Mouse (Mus musculus) heart, embryonic 15.5 days (tissue): Measurements from ENCODE around the gene Fis1. TPM values are rescaled to one million over a fixed set of nuclear protein-coding genes. Genes with fewer than 3 reads are reported as not detected.

Experiments
- ATAC-seq: fragments of 200-750 bp; cut with Nextera tagmentation; replicated peaks from 2 replicates; pipeline ENCODE4 v1.8.0; 2017; ENCODE audit warnings: low read depth, moderate TSS enrichment; ENCODE audit not compliant: insufficient number of reproducible peaks, insufficient read depth, low FRiP score
- H3K27ac ChIP-seq: fragments of 300-500 bp; sonication (generic); 2 replicates; pipeline ENCODE4 v1.5.1; 2015; ENCODE audit warnings: mild to moderate bottlenecking, inconsistent platforms
- H3K27me3 ChIP-seq: fragments of 300-500 bp; sonication (generic); 2 replicates; pipeline ENCODE4 v1.6.1; 2015; ENCODE audit warnings: inconsistent platforms
- H3K36me3 ChIP-seq: fragments of 300-500 bp; sonication (generic); 2 replicates; pipeline ENCODE4 v1.6.1; 2015; ENCODE audit warnings: mild to moderate bottlenecking, inconsistent platforms
- H3K4me1 ChIP-seq: fragments of 300-500 bp; sonication (generic); replicated peaks from 2 replicates; pipeline ENCODE4 v1.6.1; 2015; ENCODE audit warnings: inconsistent platforms
- H3K4me2 ChIP-seq: fragments of 300-500 bp; sonication (generic); 2 replicates; pipeline ENCODE4 v1.6.1; 2015; ENCODE audit warnings: inconsistent platforms, mild to moderate bottlenecking, moderate library complexity
- H3K4me3 ChIP-seq: fragments of 300-500 bp; sonication (generic); 2 replicates; pipeline ENCODE4 v1.5.1; 2015; ENCODE audit warnings: mild to moderate bottlenecking, inconsistent platforms
- H3K9ac ChIP-seq: fragments of 300-500 bp; sonication (generic); 2 replicates; pipeline ENCODE4 v1.6.1; 2015; ENCODE audit warnings: mild to moderate bottlenecking, inconsistent platforms
- H3K9me3 ChIP-seq: fragments of 300-500 bp; sonication (generic); replicated peaks from 2 replicates; pipeline ENCODE4 v1.6.1; 2016; ENCODE audit warnings: inconsistent platforms
- WGBS: fragments of 180-500 bp; shearing (Covaris S2); methylation state at CpG from one replicate; pipeline ENCODE4 v1.1.7; 2015; ENCODE audit warnings: mixed read lengths; 5-methylcytosine and 5-hydroxymethylcytosine counted together
- polyA plus RNA-seq: library from polyadenylated mRNA; unstranded; fragments of >200 nt; fragmentation: Nextera tagmentation; extraction: Ambion mirVana; gene quantifications from 2 replicates; pipeline ENCODE4 v1.2.1, GENCODE M21; 2015

Gene Fis1
- polyA plus RNA-seq, 1 experiment from 2014 or later, result 221 TPM

DNA sequence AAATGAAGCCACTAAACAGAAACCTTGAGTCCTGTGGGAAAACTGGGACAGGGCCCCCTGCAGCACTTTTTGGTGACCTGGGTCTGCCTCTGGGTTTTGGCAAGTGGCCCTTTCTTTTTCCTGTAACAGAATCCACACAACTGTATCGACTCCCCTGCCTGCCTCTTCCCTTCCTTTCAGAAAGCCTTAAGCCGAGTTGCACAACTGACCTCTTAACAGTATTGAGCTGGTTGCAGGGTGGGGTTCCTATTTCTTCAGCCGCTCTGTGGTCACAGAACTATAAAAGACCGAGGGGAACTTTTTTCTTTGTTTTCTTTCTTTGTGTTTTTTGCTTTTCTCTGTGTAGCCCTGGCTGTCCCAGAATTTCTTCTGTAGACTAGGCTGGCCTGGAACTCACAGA is 24.7 kb downstream of the Fis1 start:
- WGBS, result 72% methylated on average over 4 of the region's 4 CpGs
- Histone ChIP-seq H3K27me3 (no peaks in the 10 kb centered on the region), H3K36me3 (peaks cover 17% of the 10 kb centered on the region), H3K4me2 (no peak overlapping the region), H3K9me3 (no peaks in the 10 kb centered on the region), H3K9ac (no peak overlapping the region), H3K27ac (no peak overlapping the region), H3K4me1 (0 out of 2 replicates have a peak, but pooled peaks cover 2% of the 10 kb centered on the region), H3K4me3 (no peak overlapping the region)
- no peak for ATAC-seq

DNA sequence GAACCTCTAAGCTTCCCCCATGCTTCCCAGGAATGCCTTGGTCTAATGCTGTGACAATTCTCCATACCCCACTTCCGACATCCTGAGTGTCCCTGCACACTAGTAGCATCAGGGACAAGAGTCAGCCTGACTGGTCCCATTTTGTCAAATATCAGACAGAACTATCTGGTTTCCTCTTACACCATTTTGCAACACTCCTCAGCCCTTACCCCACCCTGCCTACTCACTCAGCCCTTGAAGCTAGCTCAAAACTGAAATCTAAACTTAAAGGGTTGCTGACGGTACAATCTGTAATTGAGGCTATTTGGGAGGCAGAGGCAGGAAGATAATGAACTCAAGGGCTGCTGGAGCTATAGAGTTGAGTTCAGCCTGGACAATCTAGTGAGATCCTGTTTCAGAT is 26.7 kb downstream of the Fis1 start:
- H3K9me3 ChIP-seq, result no peaks in the 10 kb centered on the region
- H3K4me1 ChIP-seq, result 0 out of 2 replicates have a peak, but pooled peaks cover 2% of the 10 kb centered on the region
- H3K27ac ChIP-seq, result no peak overlapping the region
- no peak overlapping the region for H3K4me2 ChIP-seq
- ATAC-seq, result no peak
- peaks cover 17% of the 10 kb centered on the region for H3K36me3 ChIP-seq
- H3K9ac ChIP-seq, result no peak overlapping the region
- H3K27me3 ChIP-seq, result no peaks in the 10 kb centered on the region
- 78% methylated on average over 2 of the region's 2 CpGs for WGBS
- H3K4me3 ChIP-seq, result no peak overlapping the region

DNA sequence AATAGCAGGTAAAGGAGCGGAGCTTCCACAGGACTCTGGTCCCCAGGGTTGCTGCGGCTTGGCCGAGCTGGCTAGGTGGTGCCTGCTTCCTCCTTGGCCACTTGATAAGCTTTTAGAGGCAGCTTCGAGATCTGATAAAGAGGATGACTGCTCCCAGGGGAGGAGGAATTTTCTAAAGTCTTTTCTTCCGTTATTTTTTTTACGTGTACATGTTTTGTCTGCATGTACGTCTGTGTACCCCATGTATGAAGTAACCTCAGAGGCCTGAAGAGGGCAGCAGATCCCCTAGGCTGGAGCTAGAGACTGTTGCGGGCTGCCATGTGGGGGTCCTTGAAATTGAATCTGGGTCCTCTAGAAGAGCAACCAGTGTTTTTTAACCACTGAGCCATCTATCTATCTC is 27.9 kb downstream of the Fis1 start:
- no peaks in the 10 kb centered on the region for H3K9me3 ChIP-seq
- 88% methylated on average over 8 of the region's 8 CpGs for WGBS
- H3K4me1 ChIP-seq, result peaks cover 7% of the 10 kb centered on the region
- H3K27ac ChIP-seq, result no peak overlapping the region
- H3K4me3 ChIP-seq, result no peak overlapping the region
- no peak for ATAC-seq
- H3K9ac ChIP-seq, result no peak overlapping the region
- H3K36me3 ChIP-seq, result peaks cover 17% of the 10 kb centered on the region
- H3K27me3 ChIP-seq, result no peaks in the 10 kb centered on the region
- no peak overlapping the region for H3K4me2 ChIP-seq

DNA sequence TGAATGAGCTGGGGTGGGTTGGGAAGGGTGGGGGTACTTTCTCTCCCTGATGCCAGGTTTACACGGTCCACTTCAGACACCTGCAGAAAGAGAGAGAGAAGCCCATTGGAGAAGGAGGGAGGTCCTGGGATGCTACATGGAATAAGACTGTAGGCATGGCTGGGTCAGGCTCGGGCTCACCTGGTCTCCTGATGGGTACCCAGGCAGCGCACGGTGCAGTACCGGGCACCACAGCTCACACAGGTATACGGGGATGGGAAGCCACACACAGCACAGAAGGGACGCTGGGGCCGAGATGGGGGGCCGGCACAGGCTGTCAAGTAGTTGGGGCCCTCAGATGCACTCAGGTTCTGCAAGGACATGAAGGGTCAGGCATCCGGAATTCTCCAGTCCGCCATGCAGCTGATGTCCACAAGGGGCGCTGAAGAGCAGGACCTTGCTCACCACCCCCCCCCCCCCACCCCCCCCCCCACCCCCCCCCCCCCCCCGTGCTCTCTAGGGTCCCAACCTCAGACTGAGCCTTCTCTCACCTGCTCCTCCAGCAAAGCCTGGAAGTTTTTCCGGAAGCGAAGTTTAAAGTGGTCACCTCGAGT is 29.4 kb downstream of the Fis1 start:
- peaks cover 13% of the 10 kb centered on the region for H3K4me1 ChIP-seq
- no peak overlapping the region for H3K27ac ChIP-seq
- ATAC-seq, result no peak
- no peak overlapping the region for H3K4me2 ChIP-seq
- H3K4me3 ChIP-seq, result no peak overlapping the region
- 45% methylated on average over 16 of the region's 16 CpGs for WGBS
- H3K9ac ChIP-seq, result no peak overlapping the region
- H3K9me3 ChIP-seq, result no peaks in the 10 kb centered on the region
- H3K27me3 ChIP-seq, result no peaks in the 10 kb centered on the region
- peaks cover 17% of the 10 kb centered on the region for H3K36me3 ChIP-seq

DNA sequence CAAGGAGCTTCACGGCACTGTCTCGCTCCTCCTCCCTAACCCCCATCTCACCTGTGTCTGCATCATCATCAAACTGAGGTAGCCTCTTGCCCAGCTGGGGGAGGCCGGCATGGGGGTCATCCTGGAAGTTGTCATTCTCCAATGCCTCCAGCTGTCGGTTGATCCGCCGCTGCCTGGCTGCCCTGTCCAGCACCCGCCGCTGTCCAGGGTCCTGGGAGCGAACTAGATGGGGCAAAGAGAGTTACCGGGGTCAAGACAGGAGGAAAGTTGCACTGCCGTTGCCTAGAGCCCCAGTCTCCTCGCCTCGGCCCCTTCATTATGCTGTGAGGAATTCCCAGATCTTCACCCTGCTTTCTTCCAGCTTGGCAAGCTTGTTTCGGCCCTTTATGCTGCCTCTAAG is 31.8 kb downstream of the Fis1 start:
- no peak overlapping the region for H3K9ac ChIP-seq
- 53% methylated on average over 14 of the region's 14 CpGs for WGBS
- H3K27me3 ChIP-seq, result no peaks in the 10 kb centered on the region
- H3K4me3 ChIP-seq, result no peak overlapping the region
- no peak overlapping the region for H3K4me2 ChIP-seq
- no peak for ATAC-seq
- no peak overlapping the region for H3K27ac ChIP-seq
- peaks cover 23% of the 10 kb centered on the region for H3K4me1 ChIP-seq
- H3K36me3 ChIP-seq, result peaks cover 20% of the 10 kb centered on the region
- H3K9me3 ChIP-seq, result no peaks in the 10 kb centered on the region

DNA sequence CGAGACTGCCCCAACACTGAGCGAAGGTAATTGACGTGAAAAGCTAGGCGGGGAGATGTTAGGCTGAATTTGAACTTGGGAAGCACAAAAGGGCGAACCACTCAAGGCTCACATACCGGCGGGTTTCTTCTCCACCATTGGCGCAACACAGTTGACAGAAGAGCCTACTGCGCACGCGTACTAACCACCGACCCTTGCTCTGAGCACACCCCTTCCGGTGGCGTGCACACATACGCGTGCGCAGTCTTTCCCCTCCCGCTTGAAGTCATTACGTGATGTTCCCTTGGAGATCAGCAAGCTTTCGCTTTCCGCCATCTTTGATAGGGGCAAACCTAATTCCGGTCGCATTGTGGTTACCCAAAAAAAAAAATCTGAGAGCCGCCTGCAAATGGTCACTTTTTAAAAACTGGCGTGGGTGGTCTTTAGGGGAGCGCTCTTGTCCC is 33.6 kb downstream of the Fis1 start, which contains the start of gene Plod3:
Gene Plod3, plus strand, starts transcription at position 325 of the 443 bp plus-strand sequence.
- H3K4me1 ChIP-seq, result peaks cover 23% of the 10 kb centered on the region
- WGBS, result under 1% methylated on average over 26 of the region's 26 CpGs
- peak; percentile 95 for ATAC-seq
- peak within 1 kb of the TSS; percentile 90 for H3K4me2 ChIP-seq
- H3K27ac ChIP-seq, result peak within 1 kb of the TSS; percentile 87
- H3K9ac ChIP-seq, result peak within 1 kb of the TSS; percentile 93
- no peaks in the 10 kb centered on the region for H3K9me3 ChIP-seq
- H3K36me3 ChIP-seq, result peaks cover 28% of the 10 kb centered on the region
- peak within 1 kb of the TSS; percentile 84 for H3K4me3 ChIP-seq
- no peaks in the 10 kb centered on the region for H3K27me3 ChIP-seq

DNA sequence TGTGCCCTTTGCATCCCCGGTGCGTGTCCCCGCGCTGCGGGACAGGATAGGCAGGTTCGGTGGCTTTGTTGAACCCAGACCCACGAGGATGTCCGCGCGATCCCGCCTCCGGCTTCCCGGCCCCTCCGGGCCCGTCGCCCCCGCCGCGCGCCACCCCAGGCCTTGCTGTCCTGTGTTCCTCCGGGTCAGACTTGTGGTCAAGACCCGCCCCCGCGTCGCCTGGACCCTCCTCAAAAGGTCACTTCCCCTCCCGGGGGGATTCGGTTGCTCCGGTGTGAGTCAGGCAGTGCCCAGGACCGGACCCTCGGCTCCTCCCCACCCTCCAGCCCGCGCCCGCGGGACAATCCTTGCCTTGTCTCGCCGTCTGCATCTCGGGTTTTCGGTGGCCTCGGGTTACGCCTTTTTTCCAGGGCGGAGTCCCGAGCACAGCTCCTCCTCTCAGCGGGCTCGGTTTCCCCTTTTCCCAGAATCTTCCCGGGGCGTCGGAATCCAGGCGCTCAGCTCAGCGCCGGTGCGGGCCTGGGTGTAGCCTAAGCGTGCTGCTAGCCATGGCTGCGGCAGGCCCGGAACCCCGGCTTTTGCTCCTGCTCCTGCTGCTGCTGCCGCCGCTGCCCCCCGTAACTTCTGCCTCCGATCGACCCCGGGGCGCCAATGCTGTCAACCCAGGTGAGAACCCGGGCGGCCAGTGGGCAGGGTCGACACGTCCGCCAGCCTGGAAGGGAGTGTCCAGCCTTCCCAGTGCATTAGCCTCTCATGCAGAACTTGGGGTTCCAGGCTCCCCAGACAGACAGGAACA is 34.3 kb downstream of the Fis1 start:
- Histone ChIP-seq H3K36me3 (peaks cover 28% of the 10 kb centered on the region), H3K4me2 (peak overlapping the region; percentile 90), H3K9ac (peak overlapping the region; percentile 93), H3K9me3 (no peaks in the 10 kb centered on the region), H3K27ac (peak overlapping the region; percentile 87), H3K4me1 (peaks cover 22% of the 10 kb centered on the region), H3K27me3 (no peaks in the 10 kb centered on the region), H3K4me3 (peak overlapping the region; percentile 84)
- WGBS, result under 1% methylated on average over 67 of the region's 67 CpGs
- ATAC-seq, result peak; percentile 68

DNA sequence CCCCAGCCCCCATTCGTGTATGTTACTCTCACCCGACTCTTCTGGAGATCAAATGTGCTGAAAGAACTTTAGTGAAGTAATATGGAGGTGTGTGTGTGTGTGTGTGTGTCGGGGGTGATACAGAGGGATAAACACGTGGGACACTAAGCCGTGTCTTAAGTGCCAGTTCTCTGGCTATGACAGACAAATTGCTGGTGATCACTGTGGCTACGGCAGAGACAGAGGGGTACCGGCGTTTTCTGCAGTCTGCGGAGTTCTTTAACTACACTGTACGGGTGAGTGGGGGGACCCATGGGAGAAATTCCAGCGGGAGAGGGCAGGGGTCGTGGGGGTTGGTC is 34.8 kb downstream of the Fis1 start, which contains the start of gene Znhit1:
Gene Znhit1, minus strand, starts transcription at position 88 of the 338 bp plus-strand sequence.
- peak within 1 kb of the TSS; percentile 93 for H3K9ac ChIP-seq
- ATAC-seq, result no peak
- 6% methylated on average over 12 of the region's 12 CpGs for WGBS

DNA sequence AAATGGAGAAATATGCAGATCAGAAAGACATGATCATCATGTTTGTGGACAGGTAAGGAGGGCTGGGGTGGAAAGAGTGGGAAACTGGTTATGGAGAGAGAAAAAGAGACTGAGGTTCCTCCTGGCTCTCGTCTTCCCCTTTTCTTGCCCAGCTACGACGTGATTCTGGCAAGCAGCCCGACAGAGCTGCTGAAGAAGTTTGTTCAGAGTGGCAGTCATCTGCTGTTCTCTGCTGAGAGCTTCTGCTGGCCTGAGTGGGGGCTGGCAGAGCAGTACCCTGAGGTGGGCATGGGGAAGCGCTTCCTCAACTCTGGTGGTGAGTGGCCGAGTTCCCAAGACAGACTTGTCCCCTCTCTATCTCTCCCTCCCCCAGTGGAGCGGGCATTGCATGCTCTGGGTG is 35.3 kb downstream of the Fis1 start:
- Histone ChIP-seq H3K4me3 (peak overlapping the region; percentile 84), H3K36me3 (peaks cover 38% of the 10 kb centered on the region), H3K27ac (peak overlapping the region; percentile 87), H3K4me2 (peak overlapping the region; percentile 90), H3K9ac (0 out of 2 replicates have a peak overlapping the region, but pooled peaks have one; percentile 93), H3K9me3 (no peaks in the 10 kb centered on the region), H3K4me1 (peaks cover 21% of the 10 kb centered on the region), H3K27me3 (no peaks in the 10 kb centered on the region)
- WGBS, result 57% methylated on average over 7 of the region's 7 CpGs
- no peak for ATAC-seq

More for the DNA sequence above, 34.8 kb downstream of the Fis1 start, which contains the start of gene Znhit1:
- peak within 1 kb of the TSS; percentile 87 for H3K27ac ChIP-seq
- H3K4me3 ChIP-seq, result peak within 1 kb of the TSS; percentile 84
- H3K27me3 ChIP-seq, result no peaks in the 10 kb centered on the region
- H3K9me3 ChIP-seq, result no peaks in the 10 kb centered on the region
- peak within 1 kb of the TSS; percentile 90 for H3K4me2 ChIP-seq
- H3K36me3 ChIP-seq, result peaks cover 33% of the 10 kb centered on the region
- H3K4me1 ChIP-seq, result peaks cover 21% of the 10 kb centered on the region

DNA sequence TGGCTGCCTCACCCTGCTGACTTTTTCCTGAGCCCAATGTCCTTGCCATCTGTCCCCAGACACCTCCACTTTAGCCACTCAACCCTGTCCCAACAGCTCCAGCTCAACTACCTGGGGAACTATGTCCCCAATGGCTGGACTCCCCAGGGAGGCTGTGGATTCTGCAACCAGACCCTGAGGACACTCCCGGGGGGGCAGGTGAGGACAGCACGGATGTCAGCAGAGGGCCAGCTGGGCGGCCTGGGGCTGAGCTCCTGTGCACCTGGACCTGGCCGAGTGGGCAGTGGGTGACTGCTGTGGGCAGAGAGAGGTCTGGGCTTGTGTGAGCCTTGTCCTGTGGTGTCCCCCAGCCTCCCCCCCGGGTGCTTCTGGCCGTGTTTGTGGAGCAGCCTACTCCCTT is 36.7 kb downstream of the Fis1 start:
- H3K36me3 ChIP-seq, result peaks cover 52% of the 10 kb centered on the region
- H3K27me3 ChIP-seq, result no peaks in the 10 kb centered on the region
- no peak overlapping the region for H3K9ac ChIP-seq
- ATAC-seq, result no peak
- no peaks in the 10 kb centered on the region for H3K9me3 ChIP-seq
- H3K27ac ChIP-seq, result no peak overlapping the region
- WGBS, result 87% methylated on average over 6 of the region's 6 CpGs
- peaks cover 21% of the 10 kb centered on the region for H3K4me1 ChIP-seq
- no peak overlapping the region for H3K4me2 ChIP-seq
- H3K4me3 ChIP-seq, result no peak overlapping the region

DNA sequence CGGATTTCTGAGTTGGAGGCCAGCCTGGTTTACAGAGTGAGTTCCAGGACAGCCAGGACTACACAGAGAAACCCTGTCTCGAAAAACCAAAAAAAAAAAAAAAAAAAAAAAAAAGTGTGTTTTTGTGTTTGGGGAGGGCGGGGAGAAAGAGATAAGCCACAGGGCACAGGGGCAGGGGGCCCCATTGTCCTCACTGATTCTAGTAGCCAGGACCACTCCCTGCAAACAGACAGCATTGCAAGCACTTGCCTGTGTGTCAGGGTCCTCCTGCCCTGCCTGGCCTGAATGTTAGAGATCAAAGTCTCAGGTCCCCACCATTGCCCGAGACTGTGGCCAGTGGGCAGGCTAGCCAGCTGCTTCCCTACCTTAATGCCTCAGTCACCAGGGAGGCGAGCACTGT is 46.4 kb downstream of the Fis1 start:
- no peak overlapping the region for H3K27ac ChIP-seq

More for the DNA sequence above, 46.4 kb downstream of the Fis1 start:
- ATAC-seq, result no peak
- Histone ChIP-seq H3K9ac (no peak overlapping the region), H3K4me1 (no peaks in the 10 kb centered on the region; the same call in 1 of the 2 replicates), H3K9me3 (no peaks in the 10 kb centered on the region), H3K36me3 (peaks cover 16% of the 10 kb centered on the region; the same call in 1 of the 2 replicates), H3K4me2 (no peak overlapping the region), H3K27me3 (no peaks in the 10 kb centered on the region), H3K4me3 (no peak overlapping the region)
- 59% methylated on average over 5 of the region's 5 CpGs for WGBS
